Mouse (Mus musculus) G1E (cell line): ENCODE measurements around the gene Gdf2.

Source experiments
- CTCF ChIP-seq: IDR thresholded peaks from 2 replicates; pipeline ENCODE4 v1.5.1; 2012; ENCODE audit warnings: low read depth, low read length, inconsistent platforms, mixed read lengths
- GATA1 ChIP-seq: IDR thresholded peaks from 2 replicates; pipeline ENCODE4 v1.6.1; 2012; ENCODE audit warnings: borderline replicate concordance, low read length, inconsistent platforms, mixed read lengths
- POLR2AphosphoS5 ChIP-seq: IDR thresholded peaks from 2 replicates; pipeline ENCODE4 v1.6.1; 2012; ENCODE audit warnings: low read depth, low read length, inconsistent platforms; ENCODE audit not compliant: insufficient replicate concordance
- TAL1 ChIP-seq: conservative IDR thresholded peaks from 2 replicates; pipeline ENCODE4 v1.6.1; 2012; ENCODE audit warnings: low read depth, low read length, inconsistent platforms, mixed read lengths

GRCm38 (mm10) chr14:33972679-33973078 lies 31.8 kb downstream of the Gdf2 start:
- TF ChIP-seq CTCF: no peak
- no peak for TF ChIP-seq GATA1
- TF ChIP-seq TAL1: no peak
- no peak for TF ChIP-seq POLR2AphosphoS5
